Mouse (Mus musculus): ENCODE measurements at regions not wholly inside any gene's neighbourhood (a gene's known extent, or its start where the extent isn't known, plus 50 kb on each side); places are given as distances from the start of the nearest gene placed in this dataset.
"Not testable (repeated sequence)": the region's sequence is repeated elsewhere in the genome, so short reads cannot be mapped to it uniquely, and the experiment has no call there.

DNA sequence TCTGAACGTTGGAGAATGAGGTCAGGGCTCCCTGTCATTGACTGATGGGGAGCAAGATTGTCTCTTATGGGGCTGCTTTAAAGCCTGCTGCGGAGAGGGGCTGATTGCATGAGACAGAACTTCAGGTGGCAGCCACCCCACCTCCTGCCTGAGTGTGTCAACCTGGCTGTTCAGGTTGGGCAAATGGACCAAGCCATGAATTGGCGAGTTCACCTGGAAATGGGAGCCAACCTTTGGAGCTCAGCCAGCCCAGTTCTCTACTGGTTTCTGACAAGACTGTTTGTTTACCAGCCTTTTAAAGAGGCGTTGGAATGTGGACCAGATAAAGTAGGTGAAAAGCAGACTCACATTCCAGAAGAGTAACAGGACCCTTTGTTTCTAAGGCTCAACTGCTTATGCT is 180.3 kb downstream of the Tmx1 start:
- DNase-seq = no peak

DNA sequence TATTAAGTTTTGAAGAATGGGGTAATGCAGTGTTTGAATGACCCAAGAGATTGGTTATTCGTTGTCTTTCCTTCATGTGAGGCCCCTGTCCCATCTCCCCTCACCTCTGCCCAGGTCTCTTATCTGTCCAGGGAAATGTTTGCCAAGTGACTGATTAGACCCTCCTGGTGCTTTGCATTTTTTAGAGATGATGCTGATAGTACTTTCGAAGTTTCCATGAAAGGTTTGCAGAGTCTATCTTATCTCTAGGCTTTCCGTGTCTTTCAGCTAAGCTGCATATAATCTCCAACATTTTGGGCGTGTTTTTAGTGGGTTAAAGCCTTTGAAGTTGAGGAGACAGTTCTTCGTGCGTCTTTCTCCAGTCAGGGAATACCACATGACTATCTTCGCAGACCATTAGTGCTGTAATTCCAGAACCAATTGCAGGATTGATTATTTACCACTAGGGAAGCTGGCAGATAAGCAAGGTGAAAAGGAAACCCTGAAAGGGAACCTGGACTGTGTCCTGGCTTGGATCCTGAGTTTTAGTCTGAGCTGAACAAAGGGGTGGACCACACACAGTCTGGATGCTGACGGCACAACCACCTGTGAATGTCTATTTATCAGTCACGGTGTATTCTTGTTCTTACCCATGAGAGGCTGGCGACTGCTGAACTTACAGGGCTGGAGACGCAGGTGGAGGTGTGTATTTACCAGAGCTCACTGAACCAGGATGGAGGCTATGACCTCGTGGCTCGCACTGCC is 180.9 kb downstream of the Tmx1 start:
- no peak for DNase-seq

DNA sequence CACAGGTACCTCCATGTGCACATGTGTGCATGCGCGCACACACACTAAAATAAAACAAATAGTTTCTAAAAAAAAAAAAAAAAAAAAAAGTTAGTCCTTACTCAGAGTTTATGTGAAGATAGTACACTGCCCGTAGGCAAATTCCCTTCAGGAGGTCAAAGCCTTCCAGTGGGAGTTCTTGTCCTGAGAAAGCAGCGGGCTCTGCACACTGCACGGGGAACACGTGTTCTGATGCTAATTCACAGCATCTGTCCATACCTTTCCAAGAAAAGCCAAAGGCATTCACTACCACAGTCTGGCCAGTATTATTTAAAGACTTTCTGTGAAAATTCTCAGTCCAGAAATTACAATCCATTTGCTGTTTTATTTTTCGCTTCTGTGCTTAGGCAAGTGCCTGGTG is 183.1 kb downstream of the Tmx1 start:
- DNase-seq = no peak

DNA sequence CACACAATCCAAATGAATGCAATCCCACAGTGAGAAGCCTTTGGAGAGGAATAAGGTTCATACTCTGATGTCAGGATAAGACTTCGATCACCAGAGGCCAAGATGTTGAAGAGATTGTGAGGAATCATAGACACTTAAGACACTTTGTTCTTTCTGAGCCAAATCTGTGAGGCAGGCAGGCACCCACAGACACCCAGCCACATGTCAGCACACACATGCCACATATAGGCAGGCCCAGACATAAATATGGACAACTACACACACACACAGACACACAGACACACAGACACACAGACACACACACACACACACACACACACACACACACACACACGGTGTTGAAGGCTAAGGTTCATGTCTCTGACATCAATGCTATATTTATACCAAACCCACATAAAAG is 185.1 kb upstream of the Frmd6 start:
- DNase-seq = no peak

DNA sequence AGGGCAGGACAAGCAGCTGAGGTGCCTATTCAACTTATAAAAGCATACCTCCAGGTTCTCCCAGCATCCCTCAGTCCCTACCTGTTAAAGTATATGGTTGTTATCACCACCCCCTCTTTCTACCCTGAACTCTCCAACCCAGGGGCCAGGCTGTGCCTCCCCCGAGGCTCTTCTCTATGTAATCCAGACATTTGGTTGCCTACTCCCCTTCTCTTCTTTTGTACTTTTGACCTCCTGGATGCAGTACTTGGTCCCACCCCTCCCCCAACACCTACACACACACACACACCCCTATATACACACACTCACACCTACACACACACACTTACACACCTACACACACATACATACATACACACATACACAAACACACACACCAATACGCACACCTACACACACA is 180.4 kb upstream of the Frmd6 start:
- DNase-seq = no peak

DNA sequence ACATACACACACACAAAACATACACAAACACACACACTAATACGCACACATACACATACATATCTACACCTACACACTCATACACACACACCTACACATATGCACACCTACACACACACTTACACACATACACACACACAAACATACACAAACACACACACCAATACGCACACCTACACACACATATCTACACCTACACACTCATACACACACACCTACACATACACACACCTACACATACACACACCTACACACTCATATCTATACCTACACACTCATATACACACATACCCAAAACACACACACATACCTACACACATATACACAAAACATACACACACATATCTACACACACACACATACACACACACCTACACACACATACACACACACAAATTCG is 179.9 kb upstream of the Frmd6 start:
- no peak for DNase-seq

DNA sequence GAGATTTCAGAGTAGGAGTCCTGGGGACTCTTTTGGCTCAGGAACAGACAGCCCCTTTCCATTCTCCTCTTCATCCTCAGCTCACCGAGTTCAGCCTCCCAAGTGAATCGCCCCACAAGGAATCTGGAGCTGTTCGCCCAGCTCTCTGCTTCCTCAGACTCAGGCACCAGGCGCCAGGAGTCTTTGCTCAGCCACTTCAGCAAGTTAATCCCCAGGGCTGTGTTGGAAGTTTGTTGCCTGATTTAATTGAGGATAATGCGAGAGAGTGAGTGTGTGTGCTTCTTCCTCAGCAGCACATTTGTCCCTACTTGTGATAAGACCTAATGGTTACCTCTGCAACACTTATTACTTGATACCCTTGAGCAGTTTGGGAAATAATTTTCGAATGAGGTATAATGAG is 177.8 kb upstream of the Frmd6 start:
- no peak for DNase-seq

DNA sequence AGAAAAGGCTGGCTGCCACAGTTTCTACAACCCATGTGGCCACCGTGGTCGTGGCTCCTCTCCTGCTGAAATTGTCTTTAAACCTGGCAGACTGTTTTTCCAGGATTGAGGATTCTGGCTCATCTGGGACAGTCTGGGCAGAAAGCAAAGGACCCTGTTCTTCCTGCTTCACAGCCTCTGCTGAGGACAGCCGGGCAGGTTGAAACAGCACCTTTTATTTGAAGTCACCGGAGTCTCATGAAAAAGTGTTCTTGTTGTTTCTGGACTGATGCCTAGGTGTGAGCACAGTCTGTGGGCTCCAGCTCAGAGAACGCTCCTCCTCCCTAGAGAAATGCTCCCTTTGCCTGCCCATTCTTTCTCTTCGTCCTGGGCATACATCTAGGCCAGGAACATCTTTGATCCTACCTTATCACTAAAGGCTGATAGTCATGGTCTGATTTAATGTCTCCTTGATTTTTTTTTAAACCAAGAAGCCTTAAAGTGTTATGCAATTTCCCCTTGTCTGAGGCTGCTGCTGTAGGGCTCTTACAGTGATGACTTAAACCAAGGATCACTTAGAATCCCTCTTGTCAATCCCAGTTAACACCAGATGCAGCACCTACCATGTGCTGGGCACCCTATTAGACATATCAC is 177.0 kb upstream of the Frmd6 start:
- DNase-seq = no peak

DNA sequence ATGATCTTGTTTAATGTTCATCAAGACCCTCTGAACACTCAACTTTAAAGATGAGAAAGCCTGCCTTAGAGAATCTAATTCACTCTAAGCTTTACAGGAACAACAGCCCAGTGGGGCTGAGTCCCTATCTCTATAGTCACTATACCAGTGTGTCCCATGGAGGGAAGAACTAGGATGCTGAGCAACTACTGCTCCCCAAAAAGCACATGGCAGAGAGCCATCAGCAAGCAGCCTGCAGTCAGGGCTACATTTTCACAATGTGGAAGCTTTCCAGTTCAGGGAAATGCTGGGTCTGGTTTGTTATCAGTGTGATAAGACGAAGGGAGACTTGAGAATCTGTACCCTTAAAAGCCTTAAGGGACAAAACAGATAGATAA is 176.5 kb upstream of the Frmd6 start:
- DNase-seq = no peak

DNA sequence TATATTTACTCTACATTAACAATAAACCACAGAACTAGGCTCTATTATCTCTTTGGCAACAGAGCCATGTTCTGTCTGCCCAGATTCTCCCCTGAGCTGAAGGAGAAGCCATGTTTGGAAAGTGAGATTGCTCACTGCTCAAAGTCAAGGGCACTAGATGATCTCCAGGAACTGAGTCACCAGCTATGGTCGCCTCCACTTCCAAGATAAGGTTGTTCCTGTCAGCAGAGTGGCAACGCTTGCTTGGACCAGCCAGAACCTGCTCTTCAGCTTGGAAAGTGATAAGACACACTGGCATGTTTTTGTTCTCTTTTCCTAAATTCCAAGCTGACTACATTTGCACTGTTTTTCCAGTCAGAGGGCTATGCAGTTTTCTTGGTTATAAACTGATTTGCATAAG is 175.6 kb upstream of the Frmd6 start:
- no peak for DNase-seq

DNA sequence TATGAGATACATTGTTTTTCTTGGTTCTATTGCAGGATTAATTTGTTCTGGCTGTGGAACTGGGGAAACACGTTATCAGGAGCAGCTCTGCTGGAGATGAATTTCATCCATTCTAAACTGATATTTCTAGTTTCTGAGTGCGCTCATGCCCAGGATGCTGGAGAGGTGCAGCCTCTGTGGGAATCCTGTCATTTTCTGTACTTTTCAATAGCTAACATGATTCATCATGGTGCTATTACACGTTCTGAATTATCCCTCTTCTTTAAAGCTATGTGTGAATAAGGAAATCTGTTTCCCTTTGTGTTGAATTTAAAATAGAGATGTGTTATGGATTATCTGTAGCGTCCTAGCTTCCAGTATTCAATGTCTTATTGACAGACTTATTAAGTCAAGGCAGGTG is 174.8 kb upstream of the Frmd6 start:
- no peak for DNase-seq

DNA sequence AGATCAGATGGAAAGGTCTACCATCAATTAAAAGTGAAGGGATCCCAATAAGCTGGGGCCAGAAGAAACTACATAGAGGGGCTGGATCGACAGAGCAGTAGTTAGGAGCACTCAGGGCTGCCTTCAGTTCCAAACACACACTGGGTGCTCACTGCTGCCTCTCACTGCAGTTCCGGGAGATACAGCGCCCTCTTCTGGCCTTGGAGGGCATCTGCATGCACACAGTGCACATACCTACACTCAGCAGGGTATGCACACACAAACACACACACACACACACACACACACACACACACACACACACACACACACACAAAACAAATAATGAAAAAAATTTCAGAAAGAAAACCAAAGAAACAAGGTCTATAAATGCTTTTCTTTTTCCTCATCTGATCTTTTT is 172.6 kb upstream of the Frmd6 start:
- DNase-seq = no peak

DNA sequence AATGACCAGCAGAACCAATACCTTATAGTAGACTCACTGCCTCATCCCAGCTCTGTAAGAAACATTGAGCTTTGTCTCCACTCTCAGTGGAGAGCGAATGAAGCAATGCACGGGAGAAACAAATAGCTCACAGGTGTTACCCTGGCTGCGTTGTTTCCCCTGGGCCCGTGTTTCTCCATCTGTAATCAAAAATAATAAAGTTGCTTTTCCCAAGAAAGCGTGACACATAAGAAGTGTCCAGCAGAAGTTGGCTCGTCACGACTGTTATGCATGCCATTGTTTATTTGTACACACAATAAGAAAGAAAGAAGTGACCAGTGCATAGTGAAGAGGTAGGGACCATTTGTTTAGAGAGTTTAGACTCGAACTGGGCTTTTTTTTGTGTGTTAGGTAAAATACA is 171.3 kb upstream of the Frmd6 start:
- DNase-seq = no peak

DNA sequence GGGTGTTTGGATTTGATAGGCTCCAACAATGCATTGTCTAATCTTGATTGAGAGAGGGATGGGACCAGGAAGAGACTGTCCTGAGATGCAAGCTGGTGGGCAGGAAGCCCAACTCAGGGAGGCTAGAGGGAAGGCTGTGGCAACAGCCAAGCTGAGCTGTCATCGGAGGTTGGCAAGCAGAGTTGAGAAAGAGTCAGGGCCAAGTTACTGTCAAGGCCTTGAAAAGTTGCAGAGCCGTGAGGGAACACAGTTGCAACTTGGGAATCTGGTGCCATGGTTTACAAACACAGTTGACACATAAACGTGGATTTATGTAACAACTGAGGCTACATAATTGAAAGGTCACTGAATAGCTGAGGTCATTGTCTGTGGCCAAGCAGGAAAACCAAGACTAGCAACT is 170.8 kb upstream of the Frmd6 start:
- peak; percentile 15 for DNase-seq

DNA sequence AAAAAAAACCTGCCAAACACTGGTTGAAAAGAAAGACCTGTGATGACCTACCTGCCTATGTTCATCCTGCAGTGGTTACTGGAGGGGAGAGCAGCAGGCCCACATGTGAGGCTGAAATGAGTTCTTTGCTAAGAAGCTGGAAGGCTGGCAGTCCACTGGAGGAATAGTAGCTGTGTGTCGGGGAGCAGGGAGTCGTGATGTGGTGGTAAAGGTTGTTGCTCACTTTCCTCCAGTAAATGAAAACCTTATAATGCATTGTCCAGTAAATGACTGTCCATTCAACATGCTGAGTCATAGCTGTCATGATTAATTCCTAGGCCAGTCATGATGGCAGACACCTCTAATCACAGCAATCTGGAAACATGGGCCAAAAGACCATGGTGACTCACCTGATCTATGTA is 169.9 kb upstream of the Frmd6 start:
- no peak for DNase-seq

DNA sequence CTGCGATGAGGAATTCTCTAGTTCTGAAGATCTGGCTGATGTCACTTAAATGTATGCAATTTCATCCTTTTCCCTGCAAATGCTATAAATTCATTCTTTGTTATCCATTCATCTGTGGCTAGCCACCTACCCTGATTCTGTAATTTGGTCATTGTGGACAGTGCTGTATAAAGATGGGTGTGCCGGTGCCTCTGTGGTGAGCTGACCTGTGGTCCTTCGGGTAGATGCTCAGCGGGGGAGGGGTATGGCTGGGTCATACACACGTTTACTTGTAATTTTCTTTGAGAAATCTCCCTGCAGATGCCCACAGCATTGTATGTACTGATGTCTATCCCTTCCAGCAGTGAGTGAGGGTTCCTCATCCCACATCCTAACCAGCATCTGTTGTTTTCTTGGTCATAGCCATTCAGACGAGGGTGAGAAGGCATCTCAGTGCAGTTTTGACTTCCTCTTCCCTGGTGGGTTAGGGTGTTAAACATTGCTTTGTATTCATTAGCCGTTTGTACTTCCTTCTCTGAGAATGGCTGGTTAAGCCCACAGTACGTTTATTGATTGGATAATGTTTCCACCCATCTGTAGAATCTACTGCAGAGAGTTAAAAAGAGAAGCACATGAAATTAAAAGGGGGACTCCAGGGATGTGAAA is 169.3 kb upstream of the Frmd6 start:
- DNase-seq = no peak

DNA sequence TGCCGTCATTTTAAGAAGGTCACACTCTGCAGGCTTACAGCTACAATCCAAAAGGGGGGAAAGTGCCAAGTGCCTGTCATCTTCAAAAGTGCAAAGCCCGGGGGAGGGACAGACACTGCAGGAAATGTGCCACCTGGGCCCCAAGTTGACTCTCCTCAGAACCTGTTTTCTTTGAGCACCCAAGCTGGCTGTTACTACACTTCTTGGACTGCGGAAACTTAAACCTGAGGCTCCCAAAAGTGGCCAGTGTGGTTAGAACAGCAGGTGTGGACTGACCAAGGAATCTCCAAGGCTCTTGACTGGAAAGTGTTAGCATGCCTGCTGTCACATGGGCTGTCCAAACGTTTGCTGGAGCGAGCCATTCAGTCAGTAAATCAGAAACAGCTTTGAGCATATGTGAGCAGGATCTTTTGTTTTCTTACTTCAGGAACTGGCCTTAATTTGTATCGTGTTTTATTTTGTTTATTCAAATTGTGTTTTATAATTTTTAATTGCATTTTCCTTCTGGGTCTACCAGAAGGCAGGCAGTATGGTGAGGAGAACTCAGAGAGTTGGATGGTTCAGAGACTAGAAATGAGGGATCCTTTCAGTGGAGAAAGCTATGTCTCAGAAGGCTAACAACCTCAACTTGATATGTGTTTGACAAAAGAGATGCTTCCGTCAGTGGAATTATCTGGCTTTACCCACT is 168.4 kb upstream of the Frmd6 start:
- no peak for DNase-seq

DNA sequence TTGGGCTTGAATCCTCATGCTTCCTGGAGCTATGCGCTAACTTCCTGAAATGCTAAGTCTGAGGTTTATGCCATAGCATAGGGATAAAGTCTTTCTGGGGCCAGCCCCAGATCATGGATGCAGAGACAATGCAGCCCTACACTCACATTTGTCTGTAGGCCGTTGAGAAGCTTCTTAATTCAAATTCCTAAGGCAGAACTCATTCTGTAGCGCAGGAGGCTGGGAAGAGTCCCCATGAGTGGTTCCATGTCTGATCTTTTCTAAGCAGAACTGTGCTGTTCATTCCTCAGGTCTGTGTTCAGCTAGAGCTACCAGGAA is 167.9 kb upstream of the Frmd6 start:
- no peak for DNase-seq

DNA sequence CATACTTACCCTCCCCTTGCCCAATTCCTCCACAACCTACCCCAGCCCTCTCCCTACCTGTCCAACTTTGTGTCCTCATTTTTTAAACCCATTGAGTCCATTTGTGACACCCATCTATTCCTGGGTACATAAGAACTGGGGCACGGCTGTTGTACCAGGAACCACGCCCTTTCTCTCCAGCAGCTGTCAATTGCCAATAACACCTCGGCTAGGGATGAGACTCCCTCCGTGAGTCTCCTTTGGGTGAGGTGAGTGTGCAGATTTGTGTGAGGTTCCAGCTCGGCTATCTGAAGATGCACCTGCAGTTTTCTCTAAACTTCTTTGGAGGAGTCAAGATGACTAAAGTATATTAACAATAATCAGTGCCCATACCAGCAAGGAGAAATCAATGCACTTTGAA is 167.2 kb upstream of the Frmd6 start:
- no peak for DNase-seq

DNA sequence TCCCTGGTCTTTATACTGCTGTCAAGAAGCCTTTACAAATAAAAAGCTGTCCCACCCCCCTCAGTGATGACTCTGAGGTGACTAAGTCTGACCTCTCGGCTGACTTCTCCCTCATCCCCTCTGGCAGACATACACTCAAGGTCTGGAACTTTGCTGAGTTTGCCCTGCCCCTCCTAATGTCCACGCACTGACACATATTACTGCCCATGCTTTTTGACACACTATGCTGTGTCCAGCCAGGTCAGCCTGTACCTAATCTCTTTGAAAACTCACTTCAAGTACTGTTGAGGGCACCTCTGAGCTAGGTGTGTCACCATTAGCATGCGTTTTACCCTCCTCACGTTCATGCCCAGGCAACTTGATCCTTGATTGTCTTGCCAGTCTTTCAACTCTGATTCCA is 164.9 kb upstream of the Frmd6 start:
- no peak for DNase-seq

DNA sequence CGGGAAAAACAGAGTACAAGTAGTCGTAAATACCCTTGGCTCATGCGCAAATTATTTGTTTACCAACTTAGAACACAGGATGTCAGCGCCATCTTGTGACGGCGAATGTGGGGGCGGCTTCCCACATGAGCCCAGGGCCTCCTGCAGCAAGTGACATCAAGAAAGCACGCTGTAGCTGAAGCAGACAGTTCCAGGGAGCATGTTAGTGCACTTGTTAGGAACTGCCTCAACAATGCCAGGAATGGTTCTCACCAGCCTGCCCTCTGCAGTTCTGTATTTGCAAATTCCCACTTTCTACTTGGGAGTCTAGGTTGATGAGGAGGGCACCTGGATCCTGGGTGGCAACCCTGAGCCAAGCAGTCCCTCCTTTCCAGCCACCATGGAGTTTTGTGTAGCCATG is 157.2 kb upstream of the Frmd6 start:
- not testable (repeated sequence) for DNase-seq

DNA sequence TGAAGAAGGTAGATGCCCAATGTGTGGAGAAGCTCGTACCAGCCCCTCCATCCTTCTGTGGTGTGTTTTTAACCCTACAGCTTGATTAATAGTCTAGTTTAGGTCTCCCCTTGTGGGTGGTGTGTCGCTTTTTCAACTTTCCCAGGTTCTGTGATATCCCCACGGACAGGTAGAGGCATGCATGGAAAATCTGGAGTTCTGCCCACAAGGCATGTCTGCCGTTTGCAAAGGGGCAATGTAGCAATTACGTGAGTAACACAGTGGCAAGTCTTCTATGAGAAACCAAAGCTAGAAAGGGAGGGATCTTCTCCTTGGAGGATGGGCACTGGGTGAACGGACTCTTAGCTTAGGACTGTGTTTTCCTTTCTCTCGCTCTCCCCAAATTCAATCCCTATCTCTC is 153.2 kb upstream of the Frmd6 start:
- no peak for DNase-seq

DNA sequence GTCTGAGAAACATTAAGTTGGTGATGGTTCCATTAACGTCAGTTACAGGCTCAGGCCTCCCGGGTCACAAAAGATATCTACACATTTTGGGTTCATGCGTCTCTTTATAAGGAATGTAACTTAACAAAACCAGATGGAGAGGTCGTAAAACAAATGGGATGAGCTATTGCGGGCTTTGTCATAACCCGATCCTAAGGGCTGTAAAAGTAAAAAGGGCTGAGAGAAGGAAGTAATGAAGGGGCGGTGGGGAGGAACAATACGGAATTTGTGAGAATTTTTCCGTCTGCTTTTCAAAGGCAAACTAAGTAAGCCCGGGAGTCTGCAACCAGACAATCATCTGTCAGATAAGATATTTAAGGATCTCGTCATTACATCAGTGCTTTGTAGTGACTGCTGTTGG is 152.1 kb upstream of the Frmd6 start:
- DNase-seq = no peak

DNA sequence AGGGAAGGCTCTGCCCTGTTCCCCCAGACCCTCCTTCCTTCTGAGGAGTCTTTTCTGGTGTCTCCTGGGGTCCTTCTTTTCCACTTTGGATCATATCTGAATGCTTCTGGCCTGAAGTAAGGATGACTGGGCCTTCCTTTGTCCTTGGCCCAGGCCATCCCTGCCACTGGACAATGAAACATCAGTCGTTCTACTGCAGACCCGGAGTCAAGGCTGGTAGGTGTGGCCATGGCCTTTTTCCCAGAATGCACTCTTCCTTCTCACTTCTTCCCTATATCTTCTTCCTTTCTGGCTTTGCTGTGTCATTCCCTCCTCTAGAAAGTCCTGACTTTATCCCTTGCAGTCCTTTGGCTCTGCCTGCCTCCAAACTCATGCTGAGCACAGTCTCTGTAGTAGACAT is 151.2 kb upstream of the Frmd6 start:
- DNase-seq = no peak
